Mouse (Mus musculus) hindbrain, embryonic 15.5 days (tissue): ENCODE measurements around the gene Psors1c2. TPM values are rescaled to one million over a fixed set of nuclear protein-coding genes. Genes with fewer than 3 reads are reported as not detected.

Experiments
- ATAC-seq: fragments of 200-750 bp; cut with Nextera tagmentation; 2 replicates; pipeline ENCODE4 v1.8.0; 2017; ENCODE audit warnings: low read depth, moderate number of reproducible peaks, moderate TSS enrichment; ENCODE audit not compliant: low FRiP score
- H3K27ac ChIP-seq: fragments of 300-500 bp; sonication (generic); replicated peaks from 2 replicates; pipeline ENCODE4 v1.5.1; 2015; ENCODE audit warnings: mild to moderate bottlenecking, inconsistent platforms
- H3K27me3 ChIP-seq: fragments of 300-500 bp; sonication (generic); 2 replicates; pipeline ENCODE4 v1.6.1; 2015; ENCODE audit warnings: control low read depth, inconsistent platforms
- H3K36me3 ChIP-seq: fragments of 300-500 bp; sonication (generic); 2 replicates; pipeline ENCODE4 v1.6.1; 2015; ENCODE audit warnings: control low read depth, inconsistent platforms
- H3K4me1 ChIP-seq: fragments of 300-500 bp; sonication (generic); replicated peaks from 2 replicates; pipeline ENCODE4 v1.6.1; 2015; ENCODE audit warnings: control low read depth, inconsistent platforms
- H3K4me2 ChIP-seq: fragments of 300-500 bp; sonication (generic); 2 replicates; pipeline ENCODE4 v1.6.1; 2015; ENCODE audit warnings: moderate library complexity, mild to moderate bottlenecking, inconsistent platforms
- H3K4me3 ChIP-seq: fragments of 300-500 bp; sonication (generic); 2 replicates; pipeline ENCODE4 v1.5.1; 2015; ENCODE audit warnings: mild to moderate bottlenecking, inconsistent platforms
- H3K9ac ChIP-seq: fragments of 300-500 bp; sonication (generic); 2 replicates; pipeline ENCODE4 v1.6.1; 2015; ENCODE audit warnings: inconsistent platforms
- H3K9me3 ChIP-seq: fragments of 300-500 bp; sonication (generic); 2 replicates; pipeline ENCODE4 v1.6.1; 2016; ENCODE audit warnings: control low read depth, inconsistent platforms
- WGBS: fragments of 180-500 bp; shearing (Covaris S2); methylation state at CpG from one replicate; pipeline ENCODE4 v1.1.7; 2015; 5-methylcytosine and 5-hydroxymethylcytosine counted together
- polyA plus RNA-seq: library from polyadenylated mRNA; unstranded; fragments of >200 nt; fragmentation: Nextera tagmentation; extraction: Ambion mirVana; gene quantifications from 2 replicates; pipeline ENCODE4 v1.2.1, GENCODE M21; 2015

The Psors1c2 gene
- polyA plus RNA-seq, 1 experiment from 2014 or later: 0.97 TPM

DNA sequence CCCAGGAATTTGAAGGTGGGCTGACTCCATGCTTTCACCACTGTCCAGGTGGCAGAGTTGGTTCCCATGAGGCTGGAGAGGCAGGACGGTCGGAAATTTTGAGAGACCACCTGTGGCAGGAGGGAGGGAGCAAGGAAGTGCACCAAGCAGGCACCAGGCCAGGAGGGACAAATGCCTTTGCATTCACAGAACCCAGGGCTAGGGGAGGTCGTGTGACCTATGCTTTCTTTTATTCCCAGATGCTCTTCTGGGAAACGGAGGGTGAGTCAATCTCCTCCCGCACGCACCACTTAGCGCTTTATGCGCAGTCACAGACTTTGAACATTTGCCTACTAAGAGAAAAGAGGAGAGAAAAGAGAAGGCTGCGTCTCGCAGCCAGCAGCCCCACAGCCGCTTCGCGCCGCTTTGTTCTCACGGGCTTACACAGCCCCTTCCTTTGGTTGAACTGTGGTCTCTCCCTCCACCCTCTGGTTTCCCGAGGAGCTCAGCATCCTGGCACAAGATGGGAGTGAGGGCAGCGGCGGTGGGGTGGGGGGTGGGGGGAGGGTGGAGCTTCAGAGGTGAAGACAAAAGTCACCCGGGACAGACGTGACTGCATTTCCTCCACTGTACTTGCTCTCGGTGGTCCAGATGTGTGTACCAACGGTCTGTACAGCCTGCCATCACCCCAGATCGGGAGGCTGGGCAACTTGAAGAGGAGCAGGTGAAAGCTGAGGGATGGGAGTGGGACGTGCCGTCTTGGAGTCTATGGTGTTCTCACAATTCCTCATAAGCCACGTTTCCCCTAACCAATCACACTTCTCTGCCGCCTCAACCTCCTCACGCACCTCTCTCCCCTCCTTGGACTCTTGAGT, 36.3 kb downstream of the Psors1c2 start:
- H3K27ac ChIP-seq: no peak overlapping the region
- peaks cover 16% of the 10 kb centered on the region for H3K27me3 ChIP-seq
- peak; percentile 76 for ATAC-seq
- peaks cover 11% of the 10 kb centered on the region for H3K4me1 ChIP-seq
- WGBS: 2% methylated on average over 28 of the region's 28 CpGs
- H3K36me3 ChIP-seq: no peaks in the 10 kb centered on the region
- no peaks in the 10 kb centered on the region for H3K9me3 ChIP-seq
- peak overlapping the region; percentile 60 for H3K4me2 ChIP-seq
- H3K9ac ChIP-seq: peak overlapping the region; percentile 30; the same call in 1 of the 2 replicates
- H3K4me3 ChIP-seq: peak overlapping the region; percentile 31

DNA sequence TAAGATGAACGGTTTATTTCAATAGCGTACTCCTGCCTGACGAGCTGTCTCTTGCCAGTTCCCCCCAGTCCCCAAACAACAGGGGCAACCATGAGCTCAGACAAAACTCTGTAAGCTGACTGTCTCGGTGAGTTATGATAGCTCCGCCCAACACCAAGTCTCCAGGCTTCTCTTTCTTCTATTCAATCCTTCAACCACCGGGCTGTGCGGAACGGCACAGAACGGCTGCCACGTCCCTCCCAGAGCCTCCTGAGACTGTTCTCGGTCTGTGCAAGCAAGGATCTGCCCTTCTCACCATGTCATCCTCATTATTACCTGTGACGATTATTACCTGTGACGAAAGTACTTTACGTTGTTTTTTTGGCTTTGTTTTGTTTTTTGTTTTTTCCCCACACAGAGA, 37.8 kb downstream of the Psors1c2 start:
- no peak for ATAC-seq
- Histone ChIP-seq H3K27me3 (peaks cover 16% of the 10 kb centered on the region), H3K4me2 (no peak overlapping the region), H3K9ac (no peak overlapping the region), H3K4me3 (no peak overlapping the region), H3K9me3 (no peaks in the 10 kb centered on the region), H3K4me1 (peaks cover 11% of the 10 kb centered on the region), H3K27ac (no peak overlapping the region), H3K36me3 (no peaks in the 10 kb centered on the region)
- WGBS: 57% methylated on average over 14 of the region's 14 CpGs

DNA sequence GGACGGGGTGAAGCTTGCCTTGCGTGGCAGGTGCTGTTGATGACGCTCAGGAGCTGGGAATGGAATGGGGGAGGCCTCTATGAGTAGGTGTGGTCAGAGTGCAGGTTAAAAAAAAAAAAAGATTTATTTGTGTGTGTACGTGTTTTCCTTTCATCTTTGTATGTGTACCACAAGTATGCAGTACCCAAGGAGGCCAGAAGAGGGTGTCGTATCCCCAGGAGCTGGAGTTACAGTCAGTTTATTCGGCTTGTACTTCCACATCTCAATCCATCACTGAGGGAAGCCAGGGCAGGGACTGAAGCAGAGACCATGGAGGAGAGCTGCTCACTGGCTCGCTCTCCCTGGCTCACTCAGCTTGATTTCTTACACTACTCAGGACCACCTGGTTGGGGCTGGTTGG, 38.5 kb downstream of the Psors1c2 start:
- H3K9me3 ChIP-seq: no peaks in the 10 kb centered on the region
- H3K27ac ChIP-seq: no peak overlapping the region
- no peaks in the 10 kb centered on the region for H3K36me3 ChIP-seq
- H3K27me3 ChIP-seq: peaks cover 16% of the 10 kb centered on the region
- no peak for ATAC-seq
- 97% methylated on average over 7 of the region's 7 CpGs for WGBS
- no peak overlapping the region for H3K9ac ChIP-seq
- H3K4me3 ChIP-seq: no peak overlapping the region
- H3K4me1 ChIP-seq: peaks cover 11% of the 10 kb centered on the region
- H3K4me2 ChIP-seq: no peak overlapping the region

DNA sequence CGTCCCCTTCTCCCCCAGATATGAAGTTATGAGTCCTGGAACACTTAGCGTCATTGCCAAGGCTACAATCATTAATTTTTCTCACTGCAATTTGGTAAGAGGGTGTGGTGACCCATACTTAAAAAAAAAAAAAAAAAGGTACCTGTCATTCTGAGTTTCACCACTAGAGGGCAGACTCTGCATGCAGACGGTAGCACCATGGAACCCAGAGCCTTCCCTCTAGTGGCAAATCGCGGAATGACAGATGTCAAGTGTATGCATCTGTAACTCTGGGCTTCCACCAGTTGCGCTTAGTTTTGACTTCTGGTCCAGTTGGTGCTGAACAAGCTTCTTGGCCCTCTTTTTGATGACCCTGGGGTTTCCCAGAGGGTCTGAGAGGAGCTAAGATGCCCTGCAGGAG, 45.2 kb downstream of the Psors1c2 start:
- Histone ChIP-seq H3K36me3 (no peaks in the 10 kb centered on the region), H3K9me3 (no peaks in the 10 kb centered on the region), H3K4me3 (no peak overlapping the region), H3K27ac (no peak overlapping the region), H3K9ac (no peak overlapping the region), H3K4me1 (no peaks in the 10 kb centered on the region), H3K4me2 (no peak overlapping the region), H3K27me3 (no peaks in the 10 kb centered on the region)
- no peak for ATAC-seq
- 22% methylated on average over 6 of the region's 6 CpGs for WGBS

DNA sequence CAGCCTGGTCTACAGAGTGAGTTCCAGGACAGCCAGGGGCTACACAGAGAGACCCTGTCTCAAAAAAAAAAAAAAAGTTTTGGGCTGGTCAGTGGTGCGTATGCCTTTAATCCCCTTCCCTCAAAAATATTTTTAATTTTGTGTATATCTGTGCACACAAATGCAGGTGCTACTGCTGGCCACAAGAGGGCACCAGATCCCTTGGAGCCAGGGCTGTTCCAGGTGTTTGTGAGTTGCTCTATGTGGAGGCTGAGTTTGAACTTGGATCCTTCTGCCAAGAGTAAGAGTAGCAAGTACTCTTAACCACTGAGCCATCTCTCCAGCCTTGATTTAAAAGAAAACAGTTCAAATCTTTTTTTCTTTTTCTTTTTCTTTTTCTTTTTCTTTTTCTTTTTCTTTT, 49.9 kb downstream of the Psors1c2 start:
- no peak for ATAC-seq
- no peak overlapping the region for H3K27ac ChIP-seq
- no peaks in the 10 kb centered on the region for H3K9me3 ChIP-seq
- peaks cover 4% of the 10 kb centered on the region; the same call in 1 of the 2 replicates for H3K4me1 ChIP-seq
- 100% methylated on average over 1 of the region's 1 CpGs for WGBS
- no peaks in the 10 kb centered on the region for H3K27me3 ChIP-seq
- H3K4me2 ChIP-seq: no peak overlapping the region
- no peaks in the 10 kb centered on the region for H3K36me3 ChIP-seq
- no peak overlapping the region for H3K9ac ChIP-seq
- H3K4me3 ChIP-seq: no peak overlapping the region

Other genes starting within 250 kb of the Psors1c2 start
- gene H2-Q1, start 212.8 kb upstream of the Psors1c2 start, polyA plus RNA-seq: 0.39 and 0.58 TPM in 2 replicates
- 2.5 and 3.1 TPM in 2 replicates for gene H2-Q2, start 191.0 kb upstream of the Psors1c2 start, polyA plus RNA-seq
- 1.0 and 1.7 TPM in 2 replicates for gene H2-Q4, start 153.6 kb upstream of the Psors1c2 start, polyA plus RNA-seq
- gene H2-Q6, start 108.4 kb upstream of the Psors1c2 start, polyA plus RNA-seq: 0.60 and 1.5 TPM in 2 replicates
- 3.8 and 4.1 TPM in 2 replicates for gene H2-Q7, start 94.0 kb upstream of the Psors1c2 start, polyA plus RNA-seq
- gene H2-Q10, start 63.1 kb upstream of the Psors1c2 start, polyA plus RNA-seq: 0.38 and 0.78 TPM in 2 replicates
- not detected in 2 replicates for gene Pou5f1, start 27.2 kb upstream of the Psors1c2 start, polyA plus RNA-seq
- gene Tcf19, start 16.4 kb upstream of the Psors1c2 start, polyA plus RNA-seq: 19.3 and 21.0 TPM in 2 replicates
- 6.5 and 7.9 TPM in 2 replicates for gene Cchcr1, start 16.1 kb upstream of the Psors1c2 start, polyA plus RNA-seq
- gene Cdsn, start 18.9 kb downstream of the Psors1c2 start, polyA plus RNA-seq: 0.14 and 0.22 TPM in 2 replicates
- gene 2300002M23Rik, start 34.2 kb downstream of the Psors1c2 start, polyA plus RNA-seq: not detected in 2 replicates
- 0.44 and 0.59 TPM in 2 replicates for gene Sfta2, start 68.3 kb downstream of the Psors1c2 start, polyA plus RNA-seq
- gene Gm9573, start 93.4 kb downstream of the Psors1c2 start, polyA plus RNA-seq: not detected in 2 replicates
- gene Mucl3, start 110.5 kb downstream of the Psors1c2 start, polyA plus RNA-seq: 0.17 TPM in 1 of 2 replicates, not detected in the other
- 15.9 and 17.8 TPM in 2 replicates for gene Vars2, start 134.4 kb downstream of the Psors1c2 start, polyA plus RNA-seq
- gene Gtf2h4, start 140.5 kb downstream of the Psors1c2 start, polyA plus RNA-seq: 23.7 and 24.8 TPM in 2 replicates
- gene Ddr1, start 171.4 kb downstream of the Psors1c2 start, polyA plus RNA-seq: 106 and 110 TPM in 2 replicates